Mouse (Mus musculus): ENCODE measurements at regions not wholly inside any gene's neighbourhood (a gene's known extent, or its start where the extent isn't known, plus 50 kb on each side); places are given as distances from the start of the nearest gene placed in this dataset.

- WGBS (ENCODE audit: insufficient replicate concordance): 84% methylated on average over 2 of the region's 2 CpGs
- Histone ChIP-seq H3K4me1 (replicated peaks) (no peaks in the 10 kb centered on the region), H3K27me3 (no peaks in the 10 kb centered on the region), H3K4me3 (replicated peaks) (no peak overlapping the region), H3K9me3 (replicated peaks) (no peaks in the 10 kb centered on the region), H3K4me2 (no peak overlapping the region), H3K9ac (no peak overlapping the region), H3K36me3 (replicated peaks) (no peaks in the 10 kb centered on the region), H3K27ac (replicated peaks) (no peak overlapping the region)
- no peak for ATAC-seq (ENCODE audit: insufficient read depth)
Observed at GRCm38 (mm10) chr1:73411452-73411851, 395.7 kb upstream of the Tnp1 start.

GRCm38 (mm10) chr1:73399178-73399577, 383.5 kb upstream of the Tnp1 start:
- 54% methylated on average over 3 of the region's 3 CpGs for WGBS (ENCODE audit: insufficient replicate concordance)
- Histone ChIP-seq H3K27me3 (no peaks in the 10 kb centered on the region), H3K27ac (replicated peaks) (no peak overlapping the region), H3K4me3 (replicated peaks) (no peak overlapping the region), H3K9ac (no peak overlapping the region), H3K4me2 (no peak overlapping the region), H3K36me3 (replicated peaks) (no peaks in the 10 kb centered on the region), H3K4me1 (replicated peaks) (no peaks in the 10 kb centered on the region), H3K9me3 (replicated peaks) (no peaks in the 10 kb centered on the region)
- no peak for ATAC-seq (ENCODE audit: insufficient read depth)

GRCm38 (mm10) chr1:73395034-73395433, 379.3 kb upstream of the Tnp1 start:
- H3K9me3 ChIP-seq (replicated peaks): no peaks in the 10 kb centered on the region
- ATAC-seq (ENCODE audit: insufficient read depth): no peak
- H3K4me2 ChIP-seq: no peak overlapping the region
- H3K4me3 ChIP-seq (replicated peaks): no peak overlapping the region
- 45% methylated on average over 1 of the region's 1 CpGs for WGBS (ENCODE audit: insufficient replicate concordance)
- H3K36me3 ChIP-seq (replicated peaks): no peaks in the 10 kb centered on the region
- no peak overlapping the region for H3K27ac ChIP-seq (replicated peaks)
- H3K9ac ChIP-seq: no peak overlapping the region
- no peaks in the 10 kb centered on the region for H3K4me1 ChIP-seq (replicated peaks)
- H3K27me3 ChIP-seq: no peaks in the 10 kb centered on the region

- Histone ChIP-seq H3K9me3 (replicated peaks) (no peaks in the 10 kb centered on the region), H3K4me1 (replicated peaks) (no peaks in the 10 kb centered on the region), H3K9ac (no peak overlapping the region), H3K4me2 (no peak overlapping the region), H3K27ac (replicated peaks) (no peak overlapping the region), H3K27me3 (no peaks in the 10 kb centered on the region), H3K4me3 (replicated peaks) (no peak overlapping the region), H3K36me3 (replicated peaks) (no peaks in the 10 kb centered on the region)
- ATAC-seq (ENCODE audit: insufficient read depth): no peak
- WGBS (ENCODE audit: insufficient replicate concordance): 39% methylated on average over 1 of the region's 1 CpGs
Observed at GRCm38 (mm10) chr1:73394466-73394865, 378.8 kb upstream of the Tnp1 start.

GRCm38 (mm10) chr1:73392077-73392476, 376.4 kb upstream of the Tnp1 start:
- no peak for ATAC-seq (ENCODE audit: insufficient read depth)
- Histone ChIP-seq H3K27me3 (no peaks in the 10 kb centered on the region), H3K4me2 (no peak overlapping the region), H3K4me1 (replicated peaks) (no peaks in the 10 kb centered on the region), H3K9me3 (replicated peaks) (no peaks in the 10 kb centered on the region), H3K27ac (replicated peaks) (no peak overlapping the region), H3K4me3 (replicated peaks) (no peak overlapping the region), H3K9ac (no peak overlapping the region), H3K36me3 (replicated peaks) (no peaks in the 10 kb centered on the region)
- 55% methylated on average over 10 of the region's 10 CpGs for WGBS (ENCODE audit: insufficient replicate concordance)

GRCm38 (mm10) chr1:73389976-73390375, 374.3 kb upstream of the Tnp1 start:
- no peak for ATAC-seq (ENCODE audit: insufficient read depth)
- Histone ChIP-seq H3K27me3 (no peaks in the 10 kb centered on the region), H3K36me3 (replicated peaks) (no peaks in the 10 kb centered on the region)

GRCm38 (mm10) chr1:73389174-73389573, 373.5 kb upstream of the Tnp1 start:
- Histone ChIP-seq H3K36me3 (replicated peaks) (no peaks in the 10 kb centered on the region), H3K27ac (replicated peaks) (no peak overlapping the region), H3K4me3 (replicated peaks) (no peak overlapping the region), H3K9ac (no peak overlapping the region), H3K27me3 (no peaks in the 10 kb centered on the region), H3K4me2 (no peak overlapping the region), H3K9me3 (replicated peaks) (no peaks in the 10 kb centered on the region), H3K4me1 (replicated peaks) (no peaks in the 10 kb centered on the region)
- ATAC-seq (ENCODE audit: insufficient read depth): no peak
- 53% methylated on average over 3 of the region's 3 CpGs for WGBS (ENCODE audit: insufficient replicate concordance)

More at GRCm38 (mm10) chr1:73389976-73390375, 374.3 kb upstream of the Tnp1 start:
- Histone ChIP-seq H3K27ac (replicated peaks) (no peak overlapping the region), H3K9ac (no peak overlapping the region), H3K4me2 (no peak overlapping the region), H3K9me3 (replicated peaks) (no peaks in the 10 kb centered on the region), H3K4me3 (replicated peaks) (no peak overlapping the region), H3K4me1 (replicated peaks) (no peaks in the 10 kb centered on the region)
- 63% methylated on average over 3 of the region's 3 CpGs for WGBS (ENCODE audit: insufficient replicate concordance)

- 60% methylated on average over 9 of the region's 9 CpGs for WGBS (ENCODE audit: insufficient replicate concordance)
- H3K9me3 ChIP-seq (replicated peaks): no peaks in the 10 kb centered on the region
- no peak overlapping the region for H3K4me2 ChIP-seq
- no peaks in the 10 kb centered on the region for H3K4me1 ChIP-seq (replicated peaks)
- no peak overlapping the region for H3K27ac ChIP-seq (replicated peaks)
- ATAC-seq (ENCODE audit: insufficient read depth): no peak
- no peaks in the 10 kb centered on the region for H3K27me3 ChIP-seq
- no peak overlapping the region for H3K9ac ChIP-seq
- no peak overlapping the region for H3K4me3 ChIP-seq (replicated peaks)
- H3K36me3 ChIP-seq (replicated peaks): no peaks in the 10 kb centered on the region
Observed at GRCm38 (mm10) chr1:73381578-73381977, 365.9 kb upstream of the Tnp1 start.

- Histone ChIP-seq H3K4me1 (replicated peaks) (no peaks in the 10 kb centered on the region), H3K27ac (replicated peaks) (no peak overlapping the region)
Observed at GRCm38 (mm10) chr1:73374531-73375375, 359.0 kb upstream of the Tnp1 start.

GRCm38 (mm10) chr1:73368222-73368621, 352.5 kb upstream of the Tnp1 start:
- H3K4me2 ChIP-seq: no peak overlapping the region
- no peak overlapping the region for H3K9ac ChIP-seq
- H3K9me3 ChIP-seq (replicated peaks): no peaks in the 10 kb centered on the region
- H3K27ac ChIP-seq (replicated peaks): no peak overlapping the region
- H3K27me3 ChIP-seq: 0 out of 2 replicates have a peak, but pooled peaks cover 4% of the 10 kb centered on the region
- ATAC-seq (ENCODE audit: insufficient read depth): no peak
- no peak overlapping the region for H3K4me3 ChIP-seq (replicated peaks)
- WGBS (ENCODE audit: insufficient replicate concordance): 43% methylated on average over 5 of the region's 5 CpGs
- no peaks in the 10 kb centered on the region for H3K36me3 ChIP-seq (replicated peaks)
- no peaks in the 10 kb centered on the region for H3K4me1 ChIP-seq (replicated peaks)

More at GRCm38 (mm10) chr1:73374531-73375375, 359.0 kb upstream of the Tnp1 start:
- no peak for ATAC-seq (ENCODE audit: insufficient read depth)
- WGBS (ENCODE audit: insufficient replicate concordance): 59% methylated on average over 7 of the region's 7 CpGs
- H3K36me3 ChIP-seq (replicated peaks): no peaks in the 10 kb centered on the region
- no peaks in the 10 kb centered on the region for H3K9me3 ChIP-seq (replicated peaks)
- no peak overlapping the region for H3K4me3 ChIP-seq (replicated peaks)
- no peak overlapping the region for H3K4me2 ChIP-seq
- H3K9ac ChIP-seq: no peak overlapping the region
- no peaks in the 10 kb centered on the region for H3K27me3 ChIP-seq

GRCm38 (mm10) chr1:73365842-73366241, 350.1 kb upstream of the Tnp1 start:
- no peak overlapping the region for H3K4me2 ChIP-seq
- no peak overlapping the region for H3K4me3 ChIP-seq (replicated peaks)
- H3K36me3 ChIP-seq (replicated peaks): no peaks in the 10 kb centered on the region
- H3K27me3 ChIP-seq: 0 out of 2 replicates have a peak, but pooled peaks cover 4% of the 10 kb centered on the region
- H3K9me3 ChIP-seq (replicated peaks): no peaks in the 10 kb centered on the region
- H3K4me1 ChIP-seq (replicated peaks): no peaks in the 10 kb centered on the region
- 45% methylated on average over 4 of the region's 4 CpGs for WGBS (ENCODE audit: insufficient replicate concordance)
- no peak overlapping the region for H3K9ac ChIP-seq
- no peak for ATAC-seq (ENCODE audit: insufficient read depth)
- no peak overlapping the region for H3K27ac ChIP-seq (replicated peaks)

- H3K4me2 ChIP-seq: no peak overlapping the region
- no peaks in the 10 kb centered on the region for H3K36me3 ChIP-seq (replicated peaks)
- WGBS (ENCODE audit: insufficient replicate concordance): 64% methylated on average over 7 of the region's 7 CpGs
- no peak overlapping the region for H3K27ac ChIP-seq (replicated peaks)
- H3K9ac ChIP-seq: no peak overlapping the region
- H3K4me3 ChIP-seq (replicated peaks): no peak overlapping the region
- no peak for ATAC-seq (ENCODE audit: insufficient read depth)
- 0 out of 2 replicates have a peak, but pooled peaks cover 4% of the 10 kb centered on the region for H3K27me3 ChIP-seq
- no peaks in the 10 kb centered on the region for H3K4me1 ChIP-seq (replicated peaks)
- H3K9me3 ChIP-seq (replicated peaks): no peaks in the 10 kb centered on the region
Observed at GRCm38 (mm10) chr1:73364300-73364683, 348.6 kb upstream of the Tnp1 start.

Data from liver, embryonic 15.5 days (tissue).